Mouse (Mus musculus) left cerebral cortex, adult 9 months (tissue): Measurements from ENCODE around the gene Kcnk10.

Experiments
- DNase-seq, 2 experiments: peaks; one replicate each; pipeline ENCODE4 v3.0.0; 2022; ENCODE audit warnings: low spot score in 2 of 2

The Kcnk10 gene

GRCm38 (mm10) chr12:98519866-98520567, 58.1 kb downstream of the Kcnk10 start:
- no peak for DNase-seq

GRCm38 (mm10) chr12:98505601-98506000, 72.5 kb downstream of the Kcnk10 start:
- DNase-seq: no peak

GRCm38 (mm10) chr12:98501528-98502280, 76.4 kb downstream of the Kcnk10 start:
- DNase-seq: no peak

GRCm38 (mm10) chr12:98501045-98501444, 77.1 kb downstream of the Kcnk10 start:
- no peak for DNase-seq

GRCm38 (mm10) chr12:98481460-98481859, 96.7 kb downstream of the Kcnk10 start:
- DNase-seq: no peak

GRCm38 (mm10) chr12:98481048-98481447, 97.1 kb downstream of the Kcnk10 start:
- no peak for DNase-seq

- DNase-seq: no peak
Observed at GRCm38 (mm10) chr12:98477673-98478461, 100.2 kb downstream of the Kcnk10 start.

GRCm38 (mm10) chr12:98471232-98471631, 106.9 kb downstream of the Kcnk10 start:
- no peak for DNase-seq

- DNase-seq: no peak
Observed at GRCm38 (mm10) chr12:98470097-98470496, 108.0 kb downstream of the Kcnk10 start.

GRCm38 (mm10) chr12:98467793-98468192, 110.3 kb downstream of the Kcnk10 start:
- DNase-seq: no peak

- DNase-seq: no peak
Observed at GRCm38 (mm10) chr12:98459889-98460288, 118.2 kb downstream of the Kcnk10 start.

GRCm38 (mm10) chr12:98458944-98459343, 119.2 kb downstream of the Kcnk10 start:
- DNase-seq: no peak

- DNase-seq: no peak
Observed at GRCm38 (mm10) chr12:98458516-98458915, 119.6 kb downstream of the Kcnk10 start.

- DNase-seq: no peak
Observed at GRCm38 (mm10) chr12:98453161-98453560, 124.9 kb downstream of the Kcnk10 start.

- no peak for DNase-seq
Observed at GRCm38 (mm10) chr12:98452646-98453045, 125.5 kb downstream of the Kcnk10 start.

GRCm38 (mm10) chr12:98445637-98446036, 132.5 kb downstream of the Kcnk10 start:
- DNase-seq: no peak

- DNase-seq: no peak
Observed at GRCm38 (mm10) chr12:98444860-98445259, 133.2 kb downstream of the Kcnk10 start.

GRCm38 (mm10) chr12:98443754-98444153, 134.4 kb downstream of the Kcnk10 start:
- DNase-seq: no peak

GRCm38 (mm10) chr12:98438080-98438479, 140.0 kb downstream of the Kcnk10 start:
- no peak for DNase-seq

GRCm38 (mm10) chr12:98430683-98431082, 147.4 kb downstream of the Kcnk10 start:
- DNase-seq: no peak

- no peak for DNase-seq
Observed at GRCm38 (mm10) chr12:98421340-98421739, 156.8 kb downstream of the Kcnk10 start.

- DNase-seq: no peak
Observed at GRCm38 (mm10) chr12:98419849-98420248, 158.3 kb downstream of the Kcnk10 start.
